Mouse (Mus musculus) NIH3T3 (cell line): Measurements from ENCODE around the gene Adipor2.

ENCODE experiments used
- DNase-seq: peaks from one replicate; pipeline ENCODE4 v3.0.0-alpha.2; 2012; ENCODE audit warnings: low read depth

Gene Adipor2

DNA sequence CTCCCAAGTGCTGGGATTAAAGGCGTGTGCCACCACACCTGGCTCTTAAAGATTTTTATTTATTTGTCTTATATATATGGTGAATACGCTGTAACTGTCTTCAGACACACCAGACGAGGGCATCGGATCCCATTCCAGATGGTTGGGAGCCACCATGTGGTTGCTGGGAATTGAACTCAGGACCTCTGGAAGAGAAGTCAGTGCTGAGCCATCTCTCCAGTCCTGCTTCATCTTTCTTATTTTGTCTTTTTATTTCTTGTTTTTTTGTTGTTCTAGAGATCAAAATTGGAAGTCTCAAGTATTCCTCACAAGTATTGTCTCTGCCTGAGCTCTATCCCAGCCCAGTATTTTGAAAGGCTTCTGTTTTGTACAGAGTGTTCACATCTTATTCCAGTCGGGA, 2.9 kb upstream of the Adipor2 start:
- DNase-seq = no peak

GRCm38 (mm10) chr6:119419412-119419811, 1.9 kb upstream of the Adipor2 start:
- DNase-seq = no peak

- no peak for DNase-seq
Measured at GRCm38 (mm10) chr6:119418392-119419251, 1.1 kb upstream of the Adipor2 start.

DNA sequence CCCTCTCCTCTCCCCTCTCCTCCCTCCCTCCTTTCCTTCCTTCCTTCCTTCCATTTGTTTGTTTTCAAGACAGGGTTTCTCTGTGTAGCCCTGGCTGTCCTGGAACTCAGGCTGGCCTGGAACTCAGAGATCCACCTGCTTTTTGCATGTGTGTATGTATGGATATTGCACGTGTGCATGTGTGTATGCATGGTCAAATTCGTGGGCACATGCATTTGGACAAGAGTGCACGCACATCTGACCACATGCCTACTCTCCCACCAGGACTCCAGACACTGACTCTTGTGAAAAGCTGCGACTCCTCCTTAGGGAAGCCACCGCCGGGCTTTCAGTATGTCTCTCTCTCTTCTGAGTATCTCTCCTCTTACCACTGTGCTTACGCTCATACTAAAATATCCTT, 317 bp upstream of the Adipor2 start:
- DNase-seq = no peak

DNA sequence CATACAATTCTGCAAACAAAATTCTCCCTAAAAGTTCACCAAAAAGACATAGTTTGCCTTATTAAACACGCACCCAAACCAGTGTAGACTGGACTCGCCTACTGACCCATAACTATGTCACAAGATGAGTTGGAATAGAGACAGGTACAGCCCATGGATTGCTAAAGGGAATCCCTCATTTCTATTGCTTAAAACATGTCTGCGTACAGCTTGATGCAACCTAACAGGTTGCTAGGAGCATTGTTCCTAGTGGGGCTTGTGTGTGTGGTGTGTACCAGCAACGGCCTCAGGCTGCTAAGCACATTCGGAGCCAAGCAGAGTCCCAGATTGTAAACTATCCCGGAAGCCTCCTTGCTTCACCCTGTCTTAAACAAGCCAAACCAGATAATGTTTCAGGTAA, 861 bp downstream of the Adipor2 start:
- DNase-seq = no peak

DNA sequence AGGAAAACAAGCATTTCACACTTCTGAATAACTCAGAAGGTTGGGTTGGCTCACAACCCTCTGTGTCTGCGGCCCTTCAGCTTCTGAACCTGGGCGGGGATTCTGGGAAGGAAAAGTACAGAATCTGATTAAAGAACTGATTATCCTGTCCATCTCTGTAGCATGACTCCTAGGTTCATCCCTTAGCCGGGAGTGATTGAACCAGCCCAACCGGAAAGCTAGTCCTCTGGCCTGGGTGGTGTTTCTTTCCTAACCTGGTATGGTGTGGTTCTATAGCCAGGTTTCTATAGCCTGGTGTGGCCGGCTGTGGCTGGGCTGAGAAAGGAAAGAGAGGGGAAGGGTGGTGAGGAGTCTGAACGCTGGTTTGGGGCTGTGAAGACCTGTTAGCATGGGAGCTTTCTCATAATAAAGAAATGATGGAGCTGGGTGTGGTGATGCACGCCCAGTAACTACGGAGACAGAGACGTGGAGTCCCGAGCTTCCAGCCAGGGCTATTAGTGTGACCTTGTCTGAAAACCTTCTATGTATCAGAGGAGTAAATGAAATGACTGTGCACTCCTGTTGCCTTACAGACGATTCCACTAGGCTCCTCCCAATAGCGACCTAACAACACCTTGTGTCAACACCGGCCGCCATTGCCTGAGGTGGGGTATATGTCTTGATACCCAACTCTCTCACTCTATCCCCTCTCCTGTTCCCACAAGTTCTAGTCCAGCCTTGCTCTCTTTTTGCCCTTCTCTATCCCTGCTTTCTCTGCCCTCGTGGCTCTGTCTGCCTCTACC, 3.1 kb downstream of the Adipor2 start:
- DNase-seq = no peak

DNA sequence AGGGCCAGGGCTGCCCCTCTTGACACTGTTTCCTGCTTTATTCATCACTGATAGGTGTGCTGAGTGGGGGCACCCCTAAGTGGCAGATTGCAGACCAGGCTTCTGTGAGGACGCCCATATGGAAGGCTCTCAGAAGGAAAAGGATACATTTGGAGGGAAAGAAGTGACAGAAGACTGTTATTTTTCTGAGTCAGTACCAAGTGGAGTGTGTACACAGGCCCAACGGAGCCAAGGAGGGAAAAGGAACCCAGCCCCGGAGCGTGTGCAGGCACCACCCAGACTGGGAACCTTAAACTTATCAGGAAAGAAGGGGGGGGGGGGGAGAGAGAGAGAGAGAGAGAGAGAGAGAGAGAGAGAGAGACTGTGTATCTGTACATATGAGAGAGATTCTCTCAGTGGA, 4.9 kb downstream of the Adipor2 start:
- DNase-seq = no peak

DNA sequence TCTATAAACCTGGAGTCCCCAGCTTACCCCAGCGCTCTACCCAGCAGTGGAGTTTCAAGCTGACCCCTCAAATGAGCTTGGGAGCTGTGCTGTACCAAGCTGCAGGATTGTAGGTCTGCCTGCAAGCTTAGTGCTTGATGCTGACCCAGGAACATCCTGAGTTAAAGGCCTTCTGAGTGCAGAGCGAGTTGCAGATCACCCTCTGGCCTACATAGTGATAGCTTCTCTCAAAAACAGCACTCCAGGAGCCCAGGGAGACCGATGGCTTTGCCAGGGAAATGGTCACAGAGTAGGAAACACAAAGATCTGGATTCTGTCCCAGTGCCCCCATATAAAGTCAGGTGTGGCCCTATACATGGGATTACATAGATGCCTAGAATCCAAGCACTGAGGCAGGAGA, 6.0 kb downstream of the Adipor2 start:
- no peak for DNase-seq

DNA sequence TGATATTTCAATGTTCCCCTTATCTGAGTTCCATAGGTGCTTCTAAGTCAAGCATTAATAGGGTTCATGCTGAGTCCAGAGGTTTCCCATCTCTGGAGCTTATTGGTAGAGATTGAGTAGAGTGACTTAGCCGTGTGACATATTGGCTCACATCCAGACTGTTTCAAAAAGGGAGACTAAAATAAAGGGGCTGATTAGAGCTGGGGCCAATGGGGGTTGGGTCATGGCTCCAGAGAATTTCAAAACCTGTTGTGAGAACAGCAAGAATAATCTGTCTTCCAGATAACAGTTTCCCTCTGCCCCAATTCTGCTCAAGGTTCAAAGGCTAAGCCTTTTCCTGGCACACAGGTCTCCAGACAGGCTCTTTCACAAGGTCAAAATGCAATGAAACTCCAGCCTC, 7.7 kb downstream of the Adipor2 start:
- DNase-seq = no peak

GRCm38 (mm10) chr6:119408582-119408981, 8.9 kb downstream of the Adipor2 start:
- no peak for DNase-seq

DNA sequence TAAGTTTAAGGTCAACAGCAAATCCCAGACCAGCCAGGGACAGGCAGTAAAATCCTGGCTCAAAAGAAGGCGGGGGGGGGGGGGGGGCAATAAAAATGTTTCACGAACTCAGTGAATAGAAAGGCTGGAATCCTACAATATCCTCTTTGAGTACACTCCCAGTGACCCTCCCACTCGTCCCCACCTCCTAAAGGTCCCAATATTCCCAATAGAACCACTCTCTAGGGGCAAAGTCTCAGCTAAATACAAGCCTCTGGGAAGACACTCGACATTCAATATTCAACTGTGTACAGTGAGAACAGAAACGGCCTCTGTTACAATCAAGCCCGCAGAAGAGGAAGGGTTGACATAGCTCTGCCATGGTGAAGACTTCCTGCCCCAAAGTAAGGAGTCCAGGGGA, 9.7 kb downstream of the Adipor2 start:
- DNase-seq = no peak

DNA sequence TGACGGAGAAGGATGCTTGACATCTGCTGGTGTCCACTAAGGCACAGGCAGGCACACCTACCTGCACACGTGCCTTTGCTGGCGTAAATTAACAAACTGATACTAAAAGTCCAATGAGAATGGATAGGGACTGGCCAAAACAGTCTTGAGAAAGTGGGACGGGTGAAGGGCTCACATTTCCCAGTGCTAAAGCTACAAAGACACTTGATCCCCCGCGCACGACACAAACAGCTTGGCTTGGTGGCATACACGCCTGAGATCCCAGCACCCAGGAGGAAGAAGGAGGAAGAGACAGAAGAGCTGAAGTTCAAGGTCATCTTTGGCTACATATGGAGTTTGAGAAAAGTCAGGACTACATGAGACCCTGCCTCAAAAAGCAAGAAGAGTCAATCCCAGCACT, 11.0 kb downstream of the Adipor2 start:
- no peak for DNase-seq

GRCm38 (mm10) chr6:119405310-119405709, 12.2 kb downstream of the Adipor2 start:
- no peak for DNase-seq

- DNase-seq = no peak
Measured at GRCm38 (mm10) chr6:119404854-119405253, 12.7 kb downstream of the Adipor2 start.

DNA sequence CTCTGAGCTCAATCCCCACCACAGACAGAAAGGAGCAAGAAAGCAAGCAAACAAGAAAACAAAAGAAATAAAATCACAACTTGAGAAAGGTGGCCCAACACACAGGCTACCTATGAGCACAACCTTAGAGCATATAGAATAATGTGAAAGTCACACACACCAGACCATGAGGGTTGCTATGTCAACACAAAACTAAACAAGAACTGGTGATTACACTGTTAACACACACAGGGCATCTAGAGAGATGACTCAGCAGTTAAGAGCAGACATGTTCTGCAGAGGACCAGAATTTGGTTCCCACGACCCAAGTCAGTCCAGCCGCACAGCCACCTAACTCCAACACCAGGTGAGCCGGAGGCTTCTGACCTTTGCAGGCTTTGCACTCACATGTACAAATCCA, 14.5 kb downstream of the Adipor2 start:
- DNase-seq = no peak

GRCm38 (mm10) chr6:119401545-119402304, 15.8 kb downstream of the Adipor2 start:
- no peak for DNase-seq

DNA sequence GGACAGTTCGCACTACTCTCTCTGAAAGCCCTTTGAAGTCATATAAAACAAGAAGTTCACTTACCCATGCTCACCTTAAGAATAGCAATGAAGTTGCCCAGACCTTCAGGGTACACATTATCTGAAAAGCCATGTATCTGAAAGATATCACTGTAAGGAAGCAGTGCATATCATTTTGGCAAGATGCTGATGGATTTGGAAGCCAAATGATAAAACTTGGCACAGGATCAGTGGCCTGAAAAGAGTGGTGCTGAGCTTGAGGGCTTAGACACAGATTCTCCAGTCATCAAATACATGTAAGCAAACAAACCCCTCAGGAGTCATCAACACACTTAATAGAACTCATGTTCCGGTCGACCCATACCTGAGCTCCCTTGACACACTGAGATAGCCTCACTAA, 16.9 kb downstream of the Adipor2 start:
- DNase-seq = no peak

DNA sequence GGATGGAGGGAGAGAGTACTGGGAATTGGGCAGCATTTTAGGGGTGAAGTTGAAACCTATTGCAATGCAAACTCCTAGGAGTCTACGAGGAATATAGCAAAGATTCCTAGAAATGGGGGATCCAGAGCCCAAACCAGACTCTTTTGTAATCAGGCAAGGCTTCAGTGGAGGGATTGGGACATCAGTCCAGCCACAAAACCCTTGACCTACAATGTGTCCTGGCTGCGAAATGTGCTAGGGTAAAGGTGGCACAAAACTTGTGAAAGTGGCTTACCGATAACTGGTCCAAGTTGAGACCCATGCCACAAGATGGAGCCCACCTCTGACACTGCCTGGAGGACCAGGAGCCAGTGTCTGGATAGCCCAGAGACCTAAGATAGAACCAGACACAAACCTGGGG, 18.1 kb downstream of the Adipor2 start:
- no peak for DNase-seq

- peak; percentile 82 for DNase-seq
Measured at GRCm38 (mm10) chr6:119396309-119396634, 21.2 kb downstream of the Adipor2 start.

DNA sequence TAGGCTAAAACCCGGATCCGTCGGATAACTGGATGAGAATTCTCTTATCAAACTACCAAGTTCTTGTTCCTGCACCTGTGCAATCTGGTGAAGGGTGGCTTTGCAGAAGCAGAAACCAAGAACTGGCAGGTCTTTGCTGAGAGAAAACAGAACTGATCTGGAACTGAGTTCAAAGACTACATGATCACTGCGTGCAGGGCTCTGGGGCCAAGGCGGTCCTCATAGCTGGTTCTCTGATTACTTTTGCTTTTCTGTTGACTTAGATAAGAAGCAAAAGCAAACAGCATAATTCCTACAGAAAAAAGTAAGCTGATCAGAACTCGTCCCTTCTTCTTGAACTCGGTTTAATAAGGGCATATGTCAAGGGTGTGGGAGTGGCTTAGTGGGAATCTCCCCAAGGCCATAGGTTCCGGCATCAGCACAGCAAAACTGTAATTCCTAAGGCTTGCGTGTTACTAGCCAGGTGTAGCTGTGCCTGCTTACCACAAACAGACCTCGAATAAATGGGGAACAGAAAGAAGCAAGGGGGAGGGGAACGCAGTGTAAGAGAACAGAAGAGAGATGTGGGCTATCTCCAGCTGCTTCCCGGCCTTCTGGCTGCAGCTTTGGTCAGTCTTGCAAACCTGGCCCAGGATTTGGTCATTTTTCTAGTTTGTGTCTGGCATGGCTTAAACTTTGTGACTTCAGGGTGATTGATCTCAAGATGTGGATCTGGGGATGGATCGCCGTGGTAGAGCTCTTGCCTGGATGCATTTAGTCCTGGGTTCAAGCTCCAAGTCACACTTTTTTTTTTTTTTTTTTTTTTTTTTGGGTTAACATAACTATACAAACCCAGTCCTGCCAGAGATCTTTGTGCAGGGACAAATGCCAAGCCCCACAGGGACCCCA, 21.8 kb downstream of the Adipor2 start:
- no peak for DNase-seq

GRCm38 (mm10) chr6:119392836-119393235, 24.7 kb downstream of the Adipor2 start:
- peak; percentile 93 for DNase-seq

GRCm38 (mm10) chr6:119390728-119391127, 26.8 kb downstream of the Adipor2 start:
- DNase-seq = no peak
